Mouse (Mus musculus) stomach, embryonic 14.5 days (tissue): ENCODE measurements at regions not wholly inside any gene's neighbourhood (a gene's known extent, or its start where the extent isn't known, plus 50 kb on each side); places are given as distances from the start of the nearest gene placed in this dataset.

Experiments
- ATAC-seq: fragments of 200-750 bp; cut with Nextera tagmentation; 2 replicates; pipeline ENCODE4 v1.8.0; 2017; ENCODE audit warnings: low read depth, moderate TSS enrichment; ENCODE audit not compliant: insufficient number of reproducible peaks, insufficient read depth, low FRiP score
- H3K27ac ChIP-seq: fragments of 300-500 bp; sonication (generic); 2 replicates; pipeline ENCODE4 v1.5.1; 2014; ENCODE audit warnings: mild to moderate bottlenecking, low read length, moderate library complexity, mixed read lengths
- H3K27me3 ChIP-seq: fragments of 300-500 bp; sonication (generic); 2 replicates; pipeline ENCODE4 v1.6.1; 2014; ENCODE audit warnings: low read length, control low read depth, mixed read lengths; ENCODE audit not compliant: control insufficient read depth, insufficient read depth
- H3K36me3 ChIP-seq: fragments of 300-500 bp; sonication (generic); 2 replicates; pipeline ENCODE4 v1.6.1; 2014; ENCODE audit warnings: mild to moderate bottlenecking, control low read depth, low read length, moderate library complexity, mixed read lengths; ENCODE audit not compliant: control insufficient read depth, insufficient read depth
- H3K4me1 ChIP-seq: fragments of 300-500 bp; sonication (generic); 2 replicates; pipeline ENCODE4 v1.6.1; 2014; ENCODE audit warnings: low read length, control low read depth, mixed read lengths; ENCODE audit not compliant: control insufficient read depth, insufficient read depth
- H3K4me2 ChIP-seq: fragments of 300-500 bp; sonication (generic); replicated peaks from 2 replicates; pipeline ENCODE4 v1.6.1; 2014; ENCODE audit warnings: low read depth, low read length, control low read depth
- H3K4me3 ChIP-seq: fragments of 300-500 bp; sonication (generic); 2 replicates; pipeline ENCODE4 v1.5.1; 2014; ENCODE audit warnings: low read depth, low read length, control low read depth
- H3K9ac ChIP-seq: fragments of 300-500 bp; sonication (generic); replicated peaks from 2 replicates; pipeline ENCODE4 v1.6.1; 2014; ENCODE audit warnings: low read depth, mild to moderate bottlenecking, control low read depth, low read length, moderate library complexity, mixed read lengths
- H3K9me3 ChIP-seq: fragments of 300-500 bp; sonication (generic); 2 replicates; pipeline ENCODE4 v1.6.1; 2016; ENCODE audit warnings: low read depth, low read length, control low read depth; ENCODE audit not compliant: control insufficient read depth
- WGBS: fragments of 180-500 bp; shearing (Covaris S2); extraction: QIAGEN DNeasy Blood & Tissue Kit; methylation state at CpG from one replicate; pipeline ENCODE4 v1.1.7; 2014; 5-methylcytosine and 5-hydroxymethylcytosine counted together

DNA sequence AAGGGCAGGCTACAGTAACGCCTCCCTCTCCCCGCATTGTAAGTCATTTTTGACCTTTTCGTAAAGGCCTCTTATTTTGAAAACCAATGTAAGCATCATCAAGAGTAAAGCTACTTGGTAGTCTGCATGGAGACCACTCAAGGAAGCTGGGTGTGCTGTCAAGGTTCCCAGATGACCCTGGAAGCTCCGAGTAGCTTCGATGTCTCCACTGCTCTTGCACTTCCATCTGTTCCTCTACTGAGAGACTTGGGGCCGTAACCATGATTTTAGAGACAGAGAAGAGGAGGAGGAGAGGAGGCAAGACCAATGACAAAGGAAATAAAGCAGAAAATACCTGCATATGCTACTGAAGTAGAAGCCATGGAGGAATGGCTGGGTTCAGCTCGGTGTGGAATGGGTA lies 256.0 kb downstream of the Gm11361 start:
- Histone ChIP-seq H3K9ac (no peak overlapping the region), H3K4me2 (no peak overlapping the region), H3K36me3 (no peaks in the 10 kb centered on the region), H3K27ac (no peak overlapping the region), H3K27me3 (no peaks in the 10 kb centered on the region), H3K4me1 (peaks cover 12% of the 10 kb centered on the region; the same call in 1 of the 2 replicates), H3K9me3 (no peaks in the 10 kb centered on the region), H3K4me3 (no peak overlapping the region)
- WGBS: 93% methylated on average over 7 of the region's 7 CpGs
- no peak for ATAC-seq

DNA sequence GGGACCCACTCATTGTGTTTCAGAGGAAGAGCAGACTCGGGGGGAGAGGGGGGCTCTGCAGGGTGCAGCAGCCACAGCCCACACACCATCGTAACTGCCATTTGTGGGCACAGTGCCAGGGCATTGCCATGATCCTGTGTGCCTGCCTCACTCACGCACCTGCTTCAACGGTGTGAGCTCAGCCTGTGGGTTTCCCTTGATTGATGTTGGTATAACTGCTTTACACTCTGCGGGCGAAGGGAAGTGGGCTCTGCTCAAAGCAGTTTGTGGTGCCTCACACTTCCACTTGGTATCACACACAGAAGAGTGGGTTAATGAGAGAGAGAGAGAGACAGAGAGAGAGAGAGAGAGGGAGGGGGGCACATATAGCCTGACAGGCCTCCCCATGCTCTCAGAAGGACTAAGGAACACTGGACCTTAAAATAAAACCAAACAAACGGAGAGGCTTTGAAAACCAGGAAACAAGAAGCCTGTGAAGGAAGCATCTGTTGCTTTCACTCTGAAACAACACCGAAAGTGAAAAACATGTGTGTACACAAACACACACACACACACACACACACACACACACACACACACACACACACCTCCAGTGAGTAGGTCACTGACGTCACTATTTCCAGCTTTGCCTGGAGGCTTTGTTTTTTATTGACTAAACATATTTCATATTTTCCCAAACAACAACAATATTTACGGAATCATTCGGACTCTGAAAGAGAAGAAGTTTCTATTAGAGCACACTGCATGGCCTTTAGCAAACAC lies 255.4 kb downstream of the Gm11361 start:
- no peak overlapping the region for H3K9ac ChIP-seq
- H3K27me3 ChIP-seq: no peaks in the 10 kb centered on the region
- no peaks in the 10 kb centered on the region for H3K36me3 ChIP-seq
- 66% methylated on average over 11 of the region's 11 CpGs for WGBS
- peaks cover 12% of the 10 kb centered on the region; the same call in 1 of the 2 replicates for H3K4me1 ChIP-seq
- H3K4me3 ChIP-seq: no peak overlapping the region
- no peak overlapping the region for H3K4me2 ChIP-seq
- no peak for ATAC-seq
- no peak overlapping the region for H3K27ac ChIP-seq
- no peaks in the 10 kb centered on the region for H3K9me3 ChIP-seq

DNA sequence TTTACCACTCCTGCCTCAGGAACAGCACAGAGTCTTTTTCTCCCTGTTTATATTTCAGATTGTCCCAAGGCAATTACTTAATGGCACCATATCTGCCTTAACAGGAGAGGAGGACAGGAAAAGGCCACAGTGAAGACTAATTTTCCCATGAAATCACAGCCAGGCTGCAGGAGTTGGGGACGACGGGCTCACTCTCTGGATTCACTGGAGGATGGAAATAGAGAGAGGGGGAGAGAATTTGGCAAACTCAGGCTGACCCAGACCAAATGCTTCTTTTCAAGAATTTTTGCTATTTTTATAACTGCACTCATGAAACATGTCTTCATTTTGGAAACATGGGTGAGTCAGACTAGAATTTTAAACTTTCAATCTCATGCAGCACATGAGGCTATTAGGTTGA lies 250.9 kb downstream of the Gm11361 start:
- H3K4me2 ChIP-seq: no peak overlapping the region
- H3K9ac ChIP-seq: no peak overlapping the region
- peaks cover 16% of the 10 kb centered on the region; the same call in 1 of the 2 replicates for H3K4me1 ChIP-seq
- no peaks in the 10 kb centered on the region for H3K9me3 ChIP-seq
- H3K27ac ChIP-seq: peak overlapping the region; percentile 76
- 34% methylated on average over 2 of the region's 2 CpGs for WGBS
- H3K4me3 ChIP-seq: no peak overlapping the region
- ATAC-seq: peak; percentile 2; the same call in 1 of the 2 replicates
- no peaks in the 10 kb centered on the region for H3K36me3 ChIP-seq
- H3K27me3 ChIP-seq: no peaks in the 10 kb centered on the region

GRCm38 (mm10) chr13:28507783-28508182 lies 250.5 kb downstream of the Gm11361 start:
- Histone ChIP-seq H3K4me3 (no peak overlapping the region), H3K27ac (peak overlapping the region; percentile 76)
- peak; percentile 71; the same call in 1 of the 2 replicates for ATAC-seq

GRCm38 (mm10) chr13:28504340-28504739 lies 247.0 kb downstream of the Gm11361 start:
- no peak for ATAC-seq
- peak overlapping the region; percentile 29; the same call in 1 of the 2 replicates for H3K27ac ChIP-seq
- 51% methylated on average over 3 of the region's 3 CpGs for WGBS

More at GRCm38 (mm10) chr13:28507783-28508182, 250.5 kb downstream of the Gm11361 start:
- no peak overlapping the region for H3K9ac ChIP-seq
- H3K36me3 ChIP-seq: no peaks in the 10 kb centered on the region
- H3K9me3 ChIP-seq: no peaks in the 10 kb centered on the region
- 26% methylated on average over 5 of the region's 5 CpGs for WGBS
- H3K4me2 ChIP-seq: no peak overlapping the region
- no peaks in the 10 kb centered on the region for H3K27me3 ChIP-seq
- peaks cover 16% of the 10 kb centered on the region; the same call in 1 of the 2 replicates for H3K4me1 ChIP-seq

DNA sequence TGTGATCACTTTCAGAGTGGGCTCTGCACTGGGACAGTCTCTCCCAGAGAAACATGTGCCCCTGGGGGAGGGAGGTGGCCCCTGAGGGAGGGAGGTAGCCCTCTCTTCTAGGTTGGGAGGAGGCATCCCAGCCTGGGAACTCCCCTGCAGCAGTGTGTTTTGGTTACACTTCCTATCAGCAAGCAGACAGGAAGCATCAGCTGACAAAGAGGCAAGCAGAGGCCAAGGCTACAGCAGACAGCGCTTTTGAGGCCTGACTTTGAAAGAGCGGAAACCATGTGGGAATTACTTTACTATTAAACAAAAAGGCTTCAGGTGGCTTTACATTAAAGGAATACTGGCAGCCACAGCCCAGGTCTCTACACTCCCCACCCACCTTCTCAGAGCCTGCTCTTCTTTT lies 244.8 kb downstream of the Gm11361 start:
- Histone ChIP-seq H3K27ac (peak overlapping the region; percentile 46), H3K27me3 (no peaks in the 10 kb centered on the region), H3K4me2 (no peak overlapping the region), H3K4me1 (peaks cover 8% of the 10 kb centered on the region; the same call in 1 of the 2 replicates), H3K36me3 (no peaks in the 10 kb centered on the region), H3K4me3 (no peak overlapping the region), H3K9me3 (no peaks in the 10 kb centered on the region), H3K9ac (no peak overlapping the region)
- peak; percentile 77; the same call in 1 of the 2 replicates for ATAC-seq
- WGBS: 22% methylated on average over 2 of the region's 2 CpGs

More at GRCm38 (mm10) chr13:28504340-28504739, 247.0 kb downstream of the Gm11361 start:
- Histone ChIP-seq H3K4me3 (no peak overlapping the region), H3K4me2 (no peak overlapping the region), H3K36me3 (no peaks in the 10 kb centered on the region), H3K4me1 (peaks cover 15% of the 10 kb centered on the region; the same call in 1 of the 2 replicates), H3K27me3 (no peaks in the 10 kb centered on the region), H3K9me3 (no peaks in the 10 kb centered on the region), H3K9ac (no peak overlapping the region)

GRCm38 (mm10) chr13:28500697-28501096 lies 243.4 kb downstream of the Gm11361 start:
- 0 out of 2 replicates have a peak, but pooled peaks cover 4% of the 10 kb centered on the region for H3K4me1 ChIP-seq

DNA sequence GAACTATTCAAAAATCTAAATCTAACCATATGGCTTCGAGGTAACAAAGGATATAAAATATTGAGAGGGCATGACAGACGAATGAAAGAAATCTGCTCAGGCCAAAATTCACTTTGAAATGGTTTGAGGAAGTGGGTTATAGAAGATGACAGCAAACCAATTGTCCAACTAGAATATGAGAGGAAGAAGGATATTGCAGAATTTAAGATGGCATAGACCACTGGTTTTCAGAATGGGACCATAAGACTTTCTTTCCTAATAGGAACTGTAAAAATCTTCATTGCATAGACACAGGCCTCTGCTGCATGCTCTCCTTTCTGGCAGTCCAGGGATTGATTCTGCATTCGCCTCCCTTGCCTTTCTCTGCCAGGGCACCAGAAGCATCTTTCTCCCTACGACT lies 240.2 kb downstream of the Gm11361 start:
- Histone ChIP-seq H3K36me3 (no peaks in the 10 kb centered on the region), H3K27ac (no peak overlapping the region), H3K9ac (no peak overlapping the region), H3K4me1 (0 out of 2 replicates have a peak, but pooled peaks cover 4% of the 10 kb centered on the region), H3K4me3 (no peak overlapping the region), H3K9me3 (no peaks in the 10 kb centered on the region), H3K27me3 (no peaks in the 10 kb centered on the region), H3K4me2 (no peak overlapping the region)
- WGBS: 90% methylated on average over 4 of the region's 4 CpGs
- no peak for ATAC-seq

More at GRCm38 (mm10) chr13:28500697-28501096, 243.4 kb downstream of the Gm11361 start:
- H3K9ac ChIP-seq: no peak overlapping the region
- no peak for ATAC-seq
- no peaks in the 10 kb centered on the region for H3K9me3 ChIP-seq
- no peak overlapping the region for H3K4me3 ChIP-seq
- 96% methylated on average over 6 of the region's 6 CpGs for WGBS
- H3K27me3 ChIP-seq: no peaks in the 10 kb centered on the region
- H3K36me3 ChIP-seq: no peaks in the 10 kb centered on the region
- no peak overlapping the region for H3K4me2 ChIP-seq
- no peak overlapping the region for H3K27ac ChIP-seq
